Mouse (Mus musculus): ENCODE measurements at regions not wholly inside any gene's neighbourhood (a gene's known extent, or its start where the extent isn't known, plus 50 kb on each side); places are given as distances from the start of the nearest gene placed in this dataset.
A peak's percentile ranks its signal among the peaks of the same experiment; 100 is the strongest.

DNA sequence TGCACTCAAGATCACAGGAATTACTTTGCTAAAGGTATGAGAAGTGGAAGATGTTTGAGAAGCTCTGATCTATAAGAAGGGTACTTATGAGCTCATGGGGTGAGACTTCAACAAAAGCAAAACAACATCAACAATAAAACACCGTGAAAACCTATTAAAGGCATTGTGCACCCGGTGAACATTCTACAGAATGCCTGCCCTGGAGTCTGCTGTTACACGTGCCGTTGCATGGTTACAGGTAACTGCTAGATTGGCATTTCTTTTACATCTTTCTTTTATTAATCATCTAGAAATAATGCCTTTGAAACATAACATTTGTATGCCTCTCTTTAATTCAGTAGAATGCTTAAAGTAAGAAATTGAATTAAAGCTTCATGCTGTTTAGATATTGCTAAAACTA, 661.0 kb downstream of the Pcdh18 start:
- 62% methylated on average over 4 of the region's 4 CpGs for WGBS
- TF ChIP-seq CTCF (IDR thresholded peaks at IDR 0.05; ENCODE audit: borderline replicate concordance, insufficient read depth, low read depth, low read length) = no peak
- DNase-seq = no peak
- Histone ChIP-seq H3K27ac (ENCODE audit: insufficient read depth, low read length) (no peak overlapping the region), H3K4me3 (replicated peaks; ENCODE audit: insufficient read depth, low read depth, low read length) (no peak overlapping the region), H3K4me1 (ENCODE audit: control insufficient read depth, insufficient read depth, low read length) (no peaks in the 10 kb centered on the region), H3K27me3 (ENCODE audit: control insufficient read depth, insufficient read depth, low read length) (no peaks in the 10 kb centered on the region)

DNA sequence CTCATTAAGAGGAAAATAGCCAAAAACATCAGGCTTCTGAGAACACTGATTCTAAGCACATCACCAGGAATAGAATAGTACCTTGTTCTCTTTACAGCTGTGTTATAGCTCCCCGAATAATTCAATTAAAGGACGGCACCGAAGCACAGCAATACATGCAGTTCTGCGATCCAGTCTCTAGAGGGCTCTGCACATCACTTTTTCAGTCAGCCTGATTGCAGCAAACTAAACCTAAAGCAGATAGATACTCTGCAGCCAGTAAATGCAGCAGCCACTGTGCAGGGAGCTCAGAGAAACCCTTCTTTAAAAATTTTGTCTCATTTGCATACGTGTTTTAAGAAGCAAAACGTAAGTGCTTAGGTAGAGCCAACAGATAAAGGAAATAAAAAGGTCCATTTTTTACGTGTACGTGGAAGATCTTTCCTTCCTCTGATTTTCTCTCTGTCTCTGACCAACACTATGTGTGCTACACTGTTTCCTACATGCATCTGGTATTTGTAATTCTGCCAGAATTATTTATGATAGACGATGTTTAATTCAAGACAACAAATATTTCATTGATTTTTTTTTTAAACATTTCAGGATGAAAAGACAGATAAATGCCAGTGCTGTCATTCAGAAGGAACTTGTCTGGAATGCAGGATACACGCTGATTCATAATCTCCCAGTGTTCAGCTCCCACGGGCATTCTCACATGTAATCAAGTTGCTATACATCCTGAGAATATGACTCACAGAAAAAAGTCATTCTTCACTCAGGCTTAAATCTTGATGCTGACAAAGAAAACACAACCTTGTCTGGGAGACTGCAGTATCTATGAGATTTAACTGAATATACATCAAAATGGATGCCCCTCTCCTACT, 663.1 kb downstream of the Pcdh18 start:
- H3K27me3 ChIP-seq (ENCODE audit: control insufficient read depth, insufficient read depth, low read length) = no peaks in the 10 kb centered on the region
- no peak overlapping the region for H3K27ac ChIP-seq (ENCODE audit: insufficient read depth, low read length)
- 26% methylated on average over 11 of the region's 11 CpGs for WGBS
- no peaks in the 10 kb centered on the region for H3K4me1 ChIP-seq (ENCODE audit: control insufficient read depth, insufficient read depth, low read length)
- TF ChIP-seq POLR2A (IDR thresholded peaks at IDR 0.05; ENCODE audit: borderline replicate concordance, insufficient read depth, low read length) (no peak), CTCF (IDR thresholded peaks at IDR 0.05; ENCODE audit: borderline replicate concordance, insufficient read depth, low read depth, low read length) (peak; percentile 68)
- no peak overlapping the region for H3K4me3 ChIP-seq (replicated peaks; ENCODE audit: insufficient read depth, low read depth, low read length)
- peak; percentile 43 to 59 for DNase-seq

DNA sequence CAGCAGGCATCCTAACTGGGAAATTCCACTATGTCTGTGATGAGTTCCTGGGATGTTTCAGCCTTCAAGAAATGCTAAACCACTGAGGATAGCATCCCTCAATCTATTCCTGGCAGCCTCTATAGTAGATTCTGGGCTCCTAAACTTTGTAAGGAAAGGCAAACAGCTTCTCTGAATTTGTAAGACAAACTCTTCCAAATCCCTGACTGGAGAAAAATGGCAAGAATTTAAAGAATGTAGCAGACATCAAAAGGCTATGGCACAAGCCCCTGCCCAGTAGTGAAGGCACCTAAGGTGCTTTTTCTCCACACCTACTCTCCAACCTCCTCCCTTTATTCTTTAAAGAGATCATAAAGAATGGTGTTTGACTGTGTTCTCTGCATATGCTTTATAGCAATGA, 688.3 kb downstream of the Pcdh18 start:
- H3K27me3 ChIP-seq (ENCODE audit: control insufficient read depth, insufficient read depth, low read length) = no peaks in the 10 kb centered on the region
- H3K4me1 ChIP-seq (ENCODE audit: control insufficient read depth, insufficient read depth, low read length) = no peaks in the 10 kb centered on the region
- DNase-seq = no peak
- H3K4me3 ChIP-seq (replicated peaks; ENCODE audit: insufficient read depth, low read depth, low read length) = no peak overlapping the region
- H3K27ac ChIP-seq (ENCODE audit: insufficient read depth, low read length) = no peak overlapping the region
- TF ChIP-seq CTCF (IDR thresholded peaks at IDR 0.05; ENCODE audit: borderline replicate concordance, insufficient read depth, low read depth, low read length) = no peak

DNA sequence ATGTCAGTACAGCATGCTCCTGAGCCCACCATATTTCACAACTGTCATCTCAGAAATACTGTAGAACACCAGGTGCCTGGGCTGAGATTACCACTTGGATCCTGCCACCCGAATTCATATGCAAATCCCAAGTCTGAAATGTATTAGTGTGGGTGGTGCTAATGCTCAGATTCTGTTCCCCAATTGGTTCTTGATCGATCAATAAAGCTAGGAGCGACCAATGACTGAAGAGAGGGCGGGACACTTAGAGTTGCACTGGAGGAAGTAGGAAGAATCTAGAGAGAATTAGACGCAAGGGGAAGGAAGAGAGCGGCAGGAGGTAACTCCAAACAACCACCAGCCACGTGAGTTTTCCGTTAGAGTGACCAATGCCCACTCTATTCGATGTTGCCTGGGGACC, 695.0 kb downstream of the Pcdh18 start:
- Histone ChIP-seq H3K4me1 (ENCODE audit: control insufficient read depth, insufficient read depth, low read length) (no peaks in the 10 kb centered on the region), H3K27ac (ENCODE audit: insufficient read depth, low read length) (no peak overlapping the region), H3K4me3 (replicated peaks; ENCODE audit: insufficient read depth, low read depth, low read length) (no peak overlapping the region), H3K27me3 (ENCODE audit: control insufficient read depth, insufficient read depth, low read length) (no peaks in the 10 kb centered on the region)
- WGBS = 78% methylated on average over 9 of the region's 9 CpGs
- no peak for TF ChIP-seq POLR2A (IDR thresholded peaks at IDR 0.05; ENCODE audit: borderline replicate concordance, insufficient read depth, low read length)
- TF ChIP-seq CTCF (IDR thresholded peaks at IDR 0.05; ENCODE audit: borderline replicate concordance, insufficient read depth, low read depth, low read length) = no peak
- no peak for DNase-seq

GRCm38 (mm10) chr3:49032981-49033380, 724.1 kb downstream of the Pcdh18 start:
- WGBS = 2% methylated on average over 5 of the region's 5 CpGs
- DNase-seq = peak; percentile 78 to 89

DNA sequence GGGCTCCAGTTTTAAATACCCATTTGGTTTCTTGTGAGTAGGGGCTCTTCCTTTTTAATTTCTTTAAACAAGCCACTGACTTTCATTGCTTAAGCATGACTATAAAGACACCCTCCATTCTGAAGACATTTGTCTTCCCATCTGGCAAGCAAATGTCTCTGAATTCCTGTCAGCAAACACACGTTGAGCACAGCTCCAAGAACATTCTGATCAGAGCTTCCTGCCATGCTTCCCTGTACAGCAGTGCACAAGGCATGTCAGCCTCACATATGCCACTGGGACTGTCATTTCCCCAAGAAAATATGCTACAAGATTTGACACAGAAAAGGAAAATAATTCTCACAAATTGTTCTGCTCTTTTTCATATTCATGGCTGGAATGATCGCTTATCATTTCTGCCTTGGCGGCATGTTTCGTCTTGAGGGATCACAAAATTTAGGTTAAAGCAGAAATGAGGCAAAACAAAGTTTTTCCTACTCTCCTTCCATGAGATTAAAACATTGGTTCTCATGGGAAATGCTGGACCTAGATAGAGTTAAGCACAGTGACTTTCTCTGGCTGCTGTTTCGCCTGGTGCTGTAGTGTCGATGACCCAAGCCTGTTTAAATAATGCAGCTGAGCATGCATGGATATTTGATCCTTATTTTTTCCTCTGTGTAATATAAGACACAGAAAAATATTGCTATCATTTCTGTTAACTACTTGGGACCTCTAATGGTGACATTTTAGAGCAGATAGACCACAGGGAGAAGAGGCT, 747.7 kb downstream of the Pcdh18 start:
- TF ChIP-seq CTCF (IDR thresholded peaks at IDR 0.05; ENCODE audit: borderline replicate concordance, insufficient read depth, low read depth, low read length) (no peak), POLR2A (IDR thresholded peaks at IDR 0.05; ENCODE audit: borderline replicate concordance, insufficient read depth, low read length) (no peak)
- Histone ChIP-seq H3K4me1 (ENCODE audit: control insufficient read depth, insufficient read depth, low read length) (no peaks in the 10 kb centered on the region), H3K27me3 (ENCODE audit: control insufficient read depth, insufficient read depth, low read length) (no peaks in the 10 kb centered on the region), H3K4me3 (replicated peaks; ENCODE audit: insufficient read depth, low read depth, low read length) (no peak overlapping the region), H3K27ac (ENCODE audit: insufficient read depth, low read length) (no peak overlapping the region)
- 80% methylated on average over 6 of the region's 6 CpGs for WGBS
- no peak for DNase-seq

More at GRCm38 (mm10) chr3:49032981-49033380, 724.1 kb downstream of the Pcdh18 start:
- H3K27me3 ChIP-seq (ENCODE audit: control insufficient read depth, insufficient read depth, low read length) = no peaks in the 10 kb centered on the region
- no peak for TF ChIP-seq POLR2A (IDR thresholded peaks at IDR 0.05; ENCODE audit: borderline replicate concordance, insufficient read depth, low read length)
- TF ChIP-seq CTCF (IDR thresholded peaks at IDR 0.05; ENCODE audit: borderline replicate concordance, insufficient read depth, low read depth, low read length) = no peak
- H3K27ac ChIP-seq (ENCODE audit: insufficient read depth, low read length) = no peak overlapping the region
- H3K4me3 ChIP-seq (replicated peaks; ENCODE audit: insufficient read depth, low read depth, low read length) = no peak overlapping the region
- H3K4me1 ChIP-seq (ENCODE audit: control insufficient read depth, insufficient read depth, low read length) = peaks cover 3% of the 10 kb centered on the region; the same call in 1 of the 2 replicates
